Mouse (Mus musculus) embryonic facial prominence, embryonic 10.5 days (tissue): ENCODE measurements around the gene Trpm5. TPM values are rescaled to one million over a fixed set of nuclear protein-coding genes. Genes with fewer than 3 reads are reported as not detected.

ENCODE experiments used
- DNase-seq: peaks from one replicate; pipeline ENCODE4 v3.0.0-alpha.2; 2017; ENCODE audit warnings: low spot score
- H3K27ac ChIP-seq: fragments of 300-500 bp; sonication (generic); replicated peaks from 2 replicates; pipeline ENCODE4 v1.5.1; 2016; ENCODE audit warnings: mild to moderate bottlenecking
- H3K27me3 ChIP-seq: fragments of 300-500 bp; sonication (generic); replicated peaks from 2 replicates; pipeline ENCODE4 v1.6.1; 2016; ENCODE audit warnings: low read depth, mild to moderate bottlenecking; ENCODE audit not compliant: poor library complexity, severe bottlenecking
- H3K36me3 ChIP-seq: fragments of 300-500 bp; sonication (generic); replicated peaks from 2 replicates; pipeline ENCODE4 v1.6.1; 2016; ENCODE audit warnings: mild to moderate bottlenecking, moderate library complexity
- H3K4me1 ChIP-seq: fragments of 300-500 bp; sonication (generic); 2 replicates; pipeline ENCODE4 v1.6.1; 2016
- H3K4me3 ChIP-seq: fragments of 300-500 bp; sonication (generic); 2 replicates; pipeline ENCODE4 v1.5.1; 2016; ENCODE audit warnings: mild to moderate bottlenecking, moderate library complexity
- H3K9me3 ChIP-seq: fragments of 300-500 bp; sonication (generic); 2 replicates; pipeline ENCODE4 v1.6.1; 2016; ENCODE audit warnings: mild to moderate bottlenecking
- WGBS: fragments of 180-500 bp; shearing (Covaris S2); methylation state at CpG from one replicate; pipeline ENCODE4 v1.1.7; 2016; 5-methylcytosine and 5-hydroxymethylcytosine counted together
- polyA plus RNA-seq: library from polyadenylated mRNA; unstranded; fragments of >200 nt; fragmentation: Nextera tagmentation; extraction: Ambion mirVana; gene quantifications from 2 replicates; pipeline ENCODE4 v1.2.1, GENCODE M21; 2016

The Trpm5 gene
- polyA plus RNA-seq, 1 experiment from 2014 or later, result 0.60 TPM

GRCm38 (mm10) chr7:143095554-143095907 lies 1.1 kb upstream of the Trpm5 start:
- 71% methylated on average over 1 of the region's 1 CpGs for WGBS
- Histone ChIP-seq H3K9me3 (no peaks in the 10 kb centered on the region), H3K27ac (no peak overlapping the region), H3K27me3 (peaks cover 38% of the 10 kb centered on the region), H3K4me3 (no peak overlapping the region), H3K4me1 (0 out of 2 replicates have a peak, but pooled peaks cover 5% of the 10 kb centered on the region), H3K36me3 (no peaks in the 10 kb centered on the region)
- DNase-seq, result no peak

- Histone ChIP-seq H3K27ac (no peak overlapping the region), H3K9me3 (no peaks in the 10 kb centered on the region), H3K4me1 (0 out of 2 replicates have a peak, but pooled peaks cover 5% of the 10 kb centered on the region), H3K27me3 (peaks cover 37% of the 10 kb centered on the region), H3K36me3 (no peaks in the 10 kb centered on the region), H3K4me3 (no peak overlapping the region)
- no peak for DNase-seq
- 82% methylated on average over 3 of the region's 3 CpGs for WGBS
Observed at GRCm38 (mm10) chr7:143093847-143094246, 595 bp downstream of the Trpm5 start.

GRCm38 (mm10) chr7:143087070-143087579 lies 7.3 kb downstream of the Trpm5 start:
- DNase-seq, result peak; percentile 61
- 43% methylated on average over 4 of the region's 4 CpGs for WGBS
- no peak overlapping the region for H3K4me3 ChIP-seq
- H3K27ac ChIP-seq, result 0 out of 2 replicates have a peak overlapping the region, but pooled peaks have one; percentile 0
- no peaks in the 10 kb centered on the region for H3K36me3 ChIP-seq
- peaks cover 25% of the 10 kb centered on the region for H3K27me3 ChIP-seq
- H3K9me3 ChIP-seq, result no peaks in the 10 kb centered on the region
- H3K4me1 ChIP-seq, result peaks cover 10% of the 10 kb centered on the region

- H3K27me3 ChIP-seq, result peaks cover 29% of the 10 kb centered on the region
- no peaks in the 10 kb centered on the region for H3K9me3 ChIP-seq
- peak; percentile 53 for DNase-seq
- H3K4me3 ChIP-seq, result no peak overlapping the region
- WGBS, result 50% methylated on average over 2 of the region's 2 CpGs
- H3K4me1 ChIP-seq, result peaks cover 14% of the 10 kb centered on the region
- H3K27ac ChIP-seq, result peak overlapping the region; percentile 0; the same call in 1 of the 2 replicates
- no peaks in the 10 kb centered on the region for H3K36me3 ChIP-seq
Observed at GRCm38 (mm10) chr7:143086366-143086765, 8.1 kb downstream of the Trpm5 start.

- H3K36me3 ChIP-seq, result no peaks in the 10 kb centered on the region
- H3K4me3 ChIP-seq, result no peak overlapping the region
- 78% methylated on average over 2 of the region's 2 CpGs for WGBS
- no peaks in the 10 kb centered on the region for H3K9me3 ChIP-seq
- no peak for DNase-seq
- H3K27me3 ChIP-seq, result 0 out of 2 replicates have a peak, but pooled peaks cover 11% of the 10 kb centered on the region
- peaks cover 14% of the 10 kb centered on the region for H3K4me1 ChIP-seq
- H3K27ac ChIP-seq, result no peak overlapping the region
Observed at GRCm38 (mm10) chr7:143083708-143084107, 10.7 kb downstream of the Trpm5 start.

- WGBS, result 61% methylated on average over 6 of the region's 6 CpGs
- Histone ChIP-seq H3K4me1 (peaks cover 12% of the 10 kb centered on the region), H3K4me3 (no peak overlapping the region), H3K36me3 (no peaks in the 10 kb centered on the region), H3K27me3 (0 out of 2 replicates have a peak, but pooled peaks cover 8% of the 10 kb centered on the region), H3K27ac (no peak overlapping the region), H3K9me3 (no peaks in the 10 kb centered on the region)
- no peak for DNase-seq
Observed at GRCm38 (mm10) chr7:143082024-143082423, 12.4 kb downstream of the Trpm5 start.

GRCm38 (mm10) chr7:143077351-143077750 lies 17.1 kb downstream of the Trpm5 start:
- Histone ChIP-seq H3K27ac (no peak overlapping the region), H3K36me3 (0 out of 2 replicates have a peak, but pooled peaks cover under 1% of the 10 kb centered on the region), H3K27me3 (0 out of 2 replicates have a peak, but pooled peaks cover 4% of the 10 kb centered on the region), H3K4me3 (no peak overlapping the region), H3K4me1 (peaks cover 6% of the 10 kb centered on the region), H3K9me3 (no peaks in the 10 kb centered on the region)
- 80% methylated on average over 2 of the region's 2 CpGs for WGBS
- DNase-seq, result no peak

GRCm38 (mm10) chr7:143075394-143075793 lies 19.0 kb downstream of the Trpm5 start:
- WGBS, result 74% methylated on average over 5 of the region's 5 CpGs

GRCm38 (mm10) chr7:143073086-143073485 lies 21.4 kb downstream of the Trpm5 start:
- H3K4me1 ChIP-seq, result peaks cover 23% of the 10 kb centered on the region
- no peak overlapping the region for H3K27ac ChIP-seq
- H3K36me3 ChIP-seq, result peaks cover 20% of the 10 kb centered on the region
- no peaks in the 10 kb centered on the region for H3K27me3 ChIP-seq
- 80% methylated on average over 1 of the region's 1 CpGs for WGBS
- DNase-seq, result peak; percentile 59
- H3K4me3 ChIP-seq, result no peak overlapping the region
- no peaks in the 10 kb centered on the region for H3K9me3 ChIP-seq

More at GRCm38 (mm10) chr7:143075394-143075793, 19.0 kb downstream of the Trpm5 start:
- H3K27ac ChIP-seq, result no peak overlapping the region
- peaks cover 15% of the 10 kb centered on the region for H3K36me3 ChIP-seq
- DNase-seq, result no peak
- H3K27me3 ChIP-seq, result no peaks in the 10 kb centered on the region
- H3K4me1 ChIP-seq, result peaks cover 9% of the 10 kb centered on the region
- no peaks in the 10 kb centered on the region for H3K9me3 ChIP-seq
- no peak overlapping the region for H3K4me3 ChIP-seq

GRCm38 (mm10) chr7:143072605-143073004 lies 21.8 kb downstream of the Trpm5 start:
- DNase-seq, result no peak
- WGBS, result 88% methylated on average over 5 of the region's 5 CpGs
- no peaks in the 10 kb centered on the region for H3K9me3 ChIP-seq
- no peaks in the 10 kb centered on the region for H3K27me3 ChIP-seq
- no peak overlapping the region for H3K27ac ChIP-seq
- H3K36me3 ChIP-seq, result peaks cover 24% of the 10 kb centered on the region
- peaks cover 28% of the 10 kb centered on the region for H3K4me1 ChIP-seq
- H3K4me3 ChIP-seq, result no peak overlapping the region

- Histone ChIP-seq H3K36me3 (peaks cover 45% of the 10 kb centered on the region), H3K4me3 (peak overlapping the region; percentile 94), H3K27me3 (no peaks in the 10 kb centered on the region), H3K9me3 (no peaks in the 10 kb centered on the region), H3K4me1 (peaks cover 29% of the 10 kb centered on the region), H3K27ac (peak overlapping the region; percentile 90)
- 92% methylated on average over 10 of the region's 10 CpGs for WGBS
- no peak for DNase-seq
Observed at GRCm38 (mm10) chr7:143070506-143071070, 23.9 kb downstream of the Trpm5 start.

- no peaks in the 10 kb centered on the region for H3K27me3 ChIP-seq
- H3K4me3 ChIP-seq, result peak overlapping the region; percentile 94
- H3K4me1 ChIP-seq, result peaks cover 29% of the 10 kb centered on the region
- WGBS, result 13% methylated on average over 30 of the region's 30 CpGs
- peak overlapping the region; percentile 90 for H3K27ac ChIP-seq
- H3K36me3 ChIP-seq, result peaks cover 52% of the 10 kb centered on the region
- DNase-seq, result peak; percentile 16
- H3K9me3 ChIP-seq, result no peaks in the 10 kb centered on the region
Observed at GRCm38 (mm10) chr7:143069751-143070400, 24.6 kb downstream of the Trpm5 start.
